Mouse (Mus musculus) intestine, embryonic 15.5 days (tissue): ENCODE measurements around the gene Oser1. TPM values are rescaled to one million over a fixed set of nuclear protein-coding genes. Genes with fewer than 3 reads are reported as not detected.

Experiments used
- ATAC-seq: fragments of 200-750 bp; cut with Nextera tagmentation; 2 replicates; pipeline ENCODE4 v1.8.0; 2017; ENCODE audit warnings: moderate TSS enrichment, moderate library complexity
- H3K27ac ChIP-seq: fragments of 300-500 bp; sonication (generic); 2 replicates; pipeline ENCODE4 v1.5.1; 2015; ENCODE audit warnings: mild to moderate bottlenecking, inconsistent platforms
- H3K27me3 ChIP-seq: fragments of 300-500 bp; sonication (generic); replicated peaks from 2 replicates; pipeline ENCODE4 v1.6.1; 2015; ENCODE audit warnings: inconsistent platforms
- H3K36me3 ChIP-seq: fragments of 300-500 bp; sonication (generic); 2 replicates; pipeline ENCODE4 v1.6.1; 2015; ENCODE audit warnings: inconsistent platforms
- H3K4me1 ChIP-seq: fragments of 300-500 bp; sonication (generic); replicated peaks from 2 replicates; pipeline ENCODE4 v1.6.1; 2015; ENCODE audit warnings: inconsistent platforms
- H3K4me2 ChIP-seq: fragments of 300-500 bp; sonication (generic); replicated peaks from 2 replicates; pipeline ENCODE4 v1.6.1; 2015; ENCODE audit warnings: mild to moderate bottlenecking, inconsistent platforms
- H3K4me3 ChIP-seq: fragments of 300-500 bp; sonication (generic); replicated peaks from 2 replicates; pipeline ENCODE4 v1.5.1; 2015; ENCODE audit warnings: inconsistent platforms
- H3K9ac ChIP-seq: fragments of 300-500 bp; sonication (generic); 2 replicates; pipeline ENCODE4 v1.6.1; 2015; ENCODE audit warnings: inconsistent platforms
- H3K9me3 ChIP-seq: fragments of 300-500 bp; sonication (generic); 2 replicates; pipeline ENCODE4 v1.6.1; 2016; ENCODE audit warnings: inconsistent platforms
- whole genome bisulfite sequencing: fragments of 180-500 bp; shearing (Covaris S2); methylation state at CpG from one replicate; pipeline ENCODE4 v1.1.7; 2015; 5-methylcytosine and 5-hydroxymethylcytosine counted together
- polyA plus RNA-seq: library from polyadenylated mRNA; unstranded; fragments of >200 nt; fragmentation: Nextera tagmentation; extraction: Ambion mirVana; gene quantifications from 2 replicates; pipeline ENCODE4 v1.2.1, GENCODE M21; 2015

The Oser1 gene
- polyA plus RNA-seq, 1 experiment from 2014 or later, result 87.4 TPM

- Histone ChIP-seq H3K9ac (peak overlapping the region; percentile 8; the same call in 1 of the 2 replicates), H3K27me3 (no peaks in the 10 kb centered on the region), H3K36me3 (no peaks in the 10 kb centered on the region), H3K4me3 (peak overlapping the region; percentile 22), H3K9me3 (no peaks in the 10 kb centered on the region), H3K4me2 (peak overlapping the region; percentile 41; the same call in 1 of the 2 replicates), H3K4me1 (peaks cover 7% of the 10 kb centered on the region; the same call in 1 of the 2 replicates), H3K27ac (peak overlapping the region; percentile 48; the same call in 1 of the 2 replicates)
- WGBS, result 65% methylated on average over 6 of the region's 6 CpGs
- ATAC-seq, result no peak
These were observed 29.5 kb downstream of the Oser1 start for GRCm38 (mm10) chr2:163394977-163395376.

GRCm38 (mm10) chr2:163393976-163394375 is 30.5 kb downstream of the Oser1 start:
- no peak for ATAC-seq
- Histone ChIP-seq H3K27ac (no peak overlapping the region), H3K4me1 (peaks cover 7% of the 10 kb centered on the region; the same call in 1 of the 2 replicates), H3K9ac (peak overlapping the region; percentile 28; the same call in 1 of the 2 replicates), H3K4me2 (peak overlapping the region; percentile 41), H3K4me3 (peak overlapping the region; percentile 7; the same call in 1 of the 2 replicates), H3K36me3 (no peaks in the 10 kb centered on the region), H3K27me3 (no peaks in the 10 kb centered on the region), H3K9me3 (no peaks in the 10 kb centered on the region)
- 66% methylated on average over 6 of the region's 6 CpGs for WGBS

- WGBS, result 90% methylated on average over 10 of the region's 10 CpGs
- Histone ChIP-seq H3K9ac (no peak overlapping the region), H3K36me3 (no peaks in the 10 kb centered on the region), H3K27ac (no peak overlapping the region), H3K4me1 (peaks cover 7% of the 10 kb centered on the region; the same call in 1 of the 2 replicates), H3K9me3 (no peaks in the 10 kb centered on the region), H3K4me3 (no peak overlapping the region), H3K4me2 (no peak overlapping the region; the same call in 1 of the 2 replicates), H3K27me3 (no peaks in the 10 kb centered on the region)
- no peak for ATAC-seq
These were observed 31.3 kb downstream of the Oser1 start for GRCm38 (mm10) chr2:163393241-163393640.

- H3K27ac ChIP-seq, result no peak overlapping the region
- H3K9ac ChIP-seq, result no peak overlapping the region
- H3K4me2 ChIP-seq, result no peak overlapping the region; the same call in 1 of the 2 replicates
- no peak overlapping the region for H3K4me3 ChIP-seq
- no peaks in the 10 kb centered on the region for H3K36me3 ChIP-seq
- WGBS, result 67% methylated on average over 6 of the region's 6 CpGs
- no peaks in the 10 kb centered on the region for H3K27me3 ChIP-seq
- ATAC-seq, result peak; percentile 77
- no peaks in the 10 kb centered on the region for H3K9me3 ChIP-seq
- H3K4me1 ChIP-seq, result peaks cover 4% of the 10 kb centered on the region; the same call in 1 of the 2 replicates
These were observed 32.1 kb downstream of the Oser1 start for GRCm38 (mm10) chr2:163392436-163392835.

GRCm38 (mm10) chr2:163386423-163387190 is 37.9 kb downstream of the Oser1 start:
- Histone ChIP-seq H3K27ac (no peak overlapping the region), H3K4me1 (0 out of 2 replicates have a peak, but pooled peaks cover 4% of the 10 kb centered on the region), H3K36me3 (no peaks in the 10 kb centered on the region), H3K9ac (no peak overlapping the region), H3K9me3 (no peaks in the 10 kb centered on the region), H3K27me3 (no peaks in the 10 kb centered on the region), H3K4me2 (no peak overlapping the region), H3K4me3 (no peak overlapping the region)
- ATAC-seq, result peak; percentile 43; the same call in 1 of the 2 replicates
- WGBS, result 53% methylated on average over 15 of the region's 15 CpGs

- Histone ChIP-seq H3K4me2 (no peak overlapping the region), H3K27ac (no peak overlapping the region), H3K9ac (no peak overlapping the region), H3K9me3 (no peaks in the 10 kb centered on the region), H3K27me3 (no peaks in the 10 kb centered on the region), H3K4me1 (0 out of 2 replicates have a peak, but pooled peaks cover 4% of the 10 kb centered on the region), H3K4me3 (no peak overlapping the region), H3K36me3 (no peaks in the 10 kb centered on the region)
- ATAC-seq, result no peak
- 85% methylated on average over 6 of the region's 6 CpGs for WGBS
These were observed 39.4 kb downstream of the Oser1 start for GRCm38 (mm10) chr2:163385126-163385525.

- no peak overlapping the region for H3K4me2 ChIP-seq
- no peaks in the 10 kb centered on the region for H3K9me3 ChIP-seq
- peaks cover 11% of the 10 kb centered on the region; the same call in 1 of the 2 replicates for H3K27me3 ChIP-seq
- H3K4me1 ChIP-seq, result no peaks in the 10 kb centered on the region
- no peak overlapping the region for H3K9ac ChIP-seq
- 83% methylated on average over 8 of the region's 8 CpGs for WGBS
- ATAC-seq, result no peak
- H3K27ac ChIP-seq, result no peak overlapping the region
- H3K4me3 ChIP-seq, result no peak overlapping the region
- no peaks in the 10 kb centered on the region for H3K36me3 ChIP-seq
These were observed 43.3 kb downstream of the Oser1 start for GRCm38 (mm10) chr2:163381246-163381645.

- Histone ChIP-seq H3K4me2 (no peak overlapping the region), H3K4me3 (no peak overlapping the region), H3K9me3 (no peaks in the 10 kb centered on the region), H3K27me3 (peaks cover 30% of the 10 kb centered on the region), H3K9ac (no peak overlapping the region), H3K36me3 (no peaks in the 10 kb centered on the region; the same call in 1 of the 2 replicates), H3K27ac (no peak overlapping the region), H3K4me1 (no peaks in the 10 kb centered on the region)
- ATAC-seq, result no peak
- 71% methylated on average over 5 of the region's 5 CpGs for WGBS
These were observed 45.1 kb downstream of the Oser1 start for GRCm38 (mm10) chr2:163379366-163379765.

GRCm38 (mm10) chr2:163376082-163376481 is 48.4 kb downstream of the Oser1 start:
- WGBS, result 42% methylated on average over 33 of the region's 33 CpGs
- H3K4me3 ChIP-seq, result no peak overlapping the region
- H3K27ac ChIP-seq, result no peak overlapping the region
- no peaks in the 10 kb centered on the region for H3K9me3 ChIP-seq
- no peaks in the 10 kb centered on the region; the same call in 1 of the 2 replicates for H3K36me3 ChIP-seq
- H3K4me1 ChIP-seq, result no peaks in the 10 kb centered on the region
- peaks cover 33% of the 10 kb centered on the region for H3K27me3 ChIP-seq
- peak overlapping the region; percentile 24; the same call in 1 of the 2 replicates for H3K4me2 ChIP-seq
- H3K9ac ChIP-seq, result no peak overlapping the region
- no peak for ATAC-seq

GRCm38 (mm10) chr2:163375468-163375867 is 49.0 kb downstream of the Oser1 start:
- Histone ChIP-seq H3K4me1 (no peaks in the 10 kb centered on the region), H3K9ac (no peak overlapping the region), H3K9me3 (no peaks in the 10 kb centered on the region), H3K27me3 (peaks cover 33% of the 10 kb centered on the region), H3K36me3 (no peaks in the 10 kb centered on the region; the same call in 1 of the 2 replicates), H3K4me3 (no peak overlapping the region), H3K27ac (no peak overlapping the region), H3K4me2 (peak overlapping the region; percentile 24; the same call in 1 of the 2 replicates)
- no peak for ATAC-seq
- 52% methylated on average over 35 of the region's 35 CpGs for WGBS

- no peaks in the 10 kb centered on the region; the same call in 1 of the 2 replicates for H3K36me3 ChIP-seq
- WGBS, result 79% methylated on average over 1 of the region's 1 CpGs
- H3K4me3 ChIP-seq, result no peak overlapping the region
- 0 out of 2 replicates have a peak, but pooled peaks cover 5% of the 10 kb centered on the region for H3K4me1 ChIP-seq
- no peaks in the 10 kb centered on the region for H3K9me3 ChIP-seq
- ATAC-seq, result no peak
- H3K27me3 ChIP-seq, result peaks cover 29% of the 10 kb centered on the region
- no peak overlapping the region for H3K4me2 ChIP-seq
- no peak overlapping the region for H3K9ac ChIP-seq
- H3K27ac ChIP-seq, result no peak overlapping the region
These were observed 51.9 kb downstream of the Oser1 start for GRCm38 (mm10) chr2:163372627-163373026.

- Histone ChIP-seq H3K9ac (no peak overlapping the region), H3K4me1 (peaks cover 5% of the 10 kb centered on the region; the same call in 1 of the 2 replicates), H3K27me3 (peaks cover 11% of the 10 kb centered on the region), H3K27ac (peak overlapping the region; percentile 77), H3K4me3 (no peak overlapping the region), H3K4me2 (no peak overlapping the region), H3K9me3 (no peaks in the 10 kb centered on the region), H3K36me3 (no peaks in the 10 kb centered on the region; the same call in 1 of the 2 replicates)
- peak; percentile 74 for ATAC-seq
- WGBS, result 28% methylated on average over 4 of the region's 4 CpGs
These were observed 54.3 kb downstream of the Oser1 start for GRCm38 (mm10) chr2:163370175-163370574.
